Mouse (Mus musculus) testis, adult 2 months (tissue): ENCODE data around the gene Fchsd2.

ENCODE experiments used
- CTCF ChIP-seq: fragments of 200-500 bp; IDR thresholded peaks from 2 replicates; pipeline ENCODE4 v1.5.1; 2012; ENCODE audit warnings: low read depth, mild to moderate bottlenecking, inconsistent platforms, low read length, moderate library complexity; ENCODE audit not compliant: control insufficient read depth, insufficient read depth, insufficient replicate concordance
- POLR2A ChIP-seq: fragments of 200-500 bp; IDR thresholded peaks from 2 replicates; pipeline ENCODE4 v1.6.1; 2012; ENCODE audit warnings: low read depth, mild to moderate bottlenecking, inconsistent platforms, low read length, moderate library complexity; ENCODE audit not compliant: control insufficient read depth

- no peak for TF ChIP-seq CTCF
- TF ChIP-seq POLR2A = no peak
Measured at GRCm38 (mm10) chr7:101088687-101089086, 4.0 kb upstream of the Fchsd2 start.
